Mouse (Mus musculus): ENCODE data around the gene Plcl1.
A peak's percentile ranks its signal among the peaks of the same experiment; 100 is the strongest.
"Not testable (repeated sequence)": the region's sequence is repeated elsewhere in the genome, so short reads cannot be mapped to it uniquely, and the experiment has no call there.

Plcl1 gene

DNA sequence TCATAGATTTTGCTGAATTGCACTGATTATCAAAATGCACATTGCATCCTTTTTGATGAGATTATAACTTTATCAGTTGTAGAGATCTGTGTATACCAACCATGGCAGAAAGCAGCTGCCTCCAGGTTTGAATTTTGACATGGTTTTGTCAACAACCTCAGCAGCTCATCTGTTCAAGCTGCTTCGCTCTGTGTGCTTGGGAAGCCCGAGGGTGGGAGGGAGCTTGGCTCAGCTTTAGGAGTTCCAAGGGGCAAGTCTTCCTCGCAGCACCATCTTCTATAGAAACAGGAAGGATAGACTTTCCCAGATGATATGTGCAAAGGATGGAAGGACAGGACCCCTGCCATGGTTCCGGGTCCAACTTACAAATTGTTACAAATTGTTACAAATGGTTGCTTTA is 32.9 kb downstream of the Plcl1 start:
- DNase-seq (ENCODE audit: low spot score in 2 of 2) = no peak

DNA sequence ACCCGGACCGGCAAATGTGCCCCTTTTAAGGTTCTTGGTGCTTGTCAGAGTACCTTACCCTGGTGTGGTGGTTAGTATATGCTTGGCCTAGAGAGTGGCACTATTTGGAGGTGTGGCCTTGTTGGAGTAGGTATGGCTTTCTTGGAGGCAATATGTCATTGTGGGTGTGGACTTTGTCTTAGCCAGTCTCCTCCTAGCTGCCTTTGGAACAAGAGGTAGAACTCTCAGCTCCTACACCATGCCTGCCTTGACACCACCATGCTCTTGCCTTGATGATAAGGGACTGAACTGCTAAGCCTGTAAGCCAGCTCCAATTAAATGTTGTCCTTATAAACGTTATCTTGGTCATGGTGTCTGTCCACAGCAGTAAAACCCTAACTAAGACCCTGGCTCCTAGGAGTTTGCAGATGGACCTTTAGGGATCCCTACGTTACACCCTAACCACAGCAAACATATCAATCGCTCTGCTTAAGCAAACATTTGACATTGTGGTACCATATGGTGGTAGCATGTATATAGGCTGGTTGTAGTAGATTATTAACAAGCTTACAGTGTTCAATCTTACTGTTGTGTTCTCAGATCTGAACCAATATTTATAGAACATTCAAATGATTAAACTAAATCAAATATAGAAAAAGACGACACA is 39.4 kb downstream of the Plcl1 start:
- DNase-seq (ENCODE audit: low spot score in 2 of 2) = no peak

DNA sequence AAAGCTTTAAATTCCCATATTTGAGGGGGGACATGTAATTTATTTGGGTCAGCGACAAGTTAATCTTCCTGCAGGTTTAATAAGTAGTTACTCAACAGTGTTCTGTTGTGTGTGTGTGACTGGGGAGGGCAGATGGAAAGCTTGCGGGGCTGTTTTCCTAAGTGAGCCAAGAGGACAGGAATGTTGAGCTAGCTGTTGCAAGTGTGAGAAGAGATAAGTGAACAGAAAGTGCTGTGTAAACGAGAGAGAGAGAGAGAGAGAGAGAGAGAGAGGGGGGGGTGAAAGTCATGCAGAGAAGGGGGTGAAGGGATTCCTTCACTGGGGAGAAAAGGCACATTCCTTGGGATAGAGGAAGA is 39.9 kb downstream of the Plcl1 start:
- DNase-seq (ENCODE audit: low spot score in 2 of 2) = no peak

DNA sequence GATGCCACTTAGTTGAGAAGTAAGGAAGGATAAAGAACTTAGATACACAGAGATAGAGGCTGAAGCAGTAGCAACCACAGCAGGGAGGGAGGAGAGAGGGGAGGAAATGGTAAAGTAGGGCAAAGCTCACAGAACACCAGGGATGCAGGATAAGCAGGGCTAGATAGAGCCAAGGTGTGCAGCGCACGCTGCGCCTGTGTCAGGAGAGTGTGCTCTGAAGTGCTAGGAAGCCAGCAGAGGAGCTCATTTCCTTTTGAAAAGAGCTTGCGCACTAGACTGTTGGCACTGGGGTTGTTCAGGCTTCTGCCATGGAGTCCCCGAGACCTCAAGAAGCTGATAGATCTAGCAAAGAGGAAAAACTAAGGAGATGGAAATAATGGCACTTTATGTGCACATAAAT is 40.6 kb downstream of the Plcl1 start:
- DNase-seq (ENCODE audit: low spot score in 2 of 2) = no peak

DNA sequence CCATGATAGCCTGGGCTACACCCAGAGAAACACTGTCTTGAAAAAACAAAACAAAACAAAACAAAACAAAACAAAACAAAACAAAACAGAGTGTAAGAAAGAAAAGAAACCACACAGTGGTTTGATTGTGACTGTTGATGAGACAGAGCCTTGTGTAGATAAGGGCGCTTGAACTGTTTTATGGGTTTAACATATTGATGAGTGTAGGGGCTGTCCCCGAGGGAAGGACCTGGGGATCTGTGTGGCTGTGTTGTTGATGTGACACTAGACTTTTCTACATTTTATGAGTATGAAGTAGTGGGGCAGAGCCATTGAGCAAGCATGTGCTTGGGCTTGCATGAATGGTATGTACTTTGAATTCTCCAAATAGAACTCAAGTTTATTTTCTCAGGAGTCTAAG is 41.2 kb downstream of the Plcl1 start:
- DNase-seq (ENCODE audit: low spot score in 2 of 2) = no peak

DNA sequence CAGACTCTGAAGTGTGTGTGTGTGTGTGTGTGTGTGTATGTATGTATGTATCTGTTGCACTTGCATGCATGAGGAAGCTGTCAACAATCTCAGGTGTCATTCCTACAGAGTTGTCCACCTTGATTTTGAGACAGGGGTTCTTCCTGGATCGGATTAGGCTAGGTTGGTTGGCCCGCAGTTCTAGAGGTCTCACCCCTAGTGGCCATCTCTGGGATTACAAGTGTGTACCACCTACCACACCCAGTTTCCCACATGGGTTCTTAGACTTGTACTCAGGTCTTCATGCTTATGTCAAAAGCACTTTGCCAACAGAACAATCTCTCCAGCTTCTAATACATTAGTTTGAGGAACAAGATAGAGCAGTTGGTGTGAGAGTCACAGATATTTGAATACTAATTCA is 41.9 kb downstream of the Plcl1 start:
- no peak for DNase-seq (ENCODE audit: low spot score in 2 of 2)

DNA sequence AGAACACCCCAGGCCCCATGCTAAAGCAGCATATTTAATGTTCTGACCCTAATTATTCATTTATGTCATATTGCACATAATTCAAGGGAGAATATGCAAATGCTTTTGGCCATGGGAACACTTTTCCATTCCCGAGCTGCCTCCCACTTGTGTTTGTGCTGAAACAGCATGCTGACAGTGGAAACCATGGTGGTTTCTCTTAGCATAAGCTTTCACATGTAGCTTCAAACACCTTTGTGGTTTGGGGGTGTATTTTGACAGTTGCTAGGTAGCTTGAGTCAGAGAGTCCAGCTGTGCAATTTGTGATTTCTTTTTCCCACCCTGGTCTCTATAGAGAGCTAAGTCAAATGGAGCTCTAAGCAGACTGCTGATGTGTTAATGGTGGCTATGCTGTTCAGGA is 42.4 kb downstream of the Plcl1 start:
- no peak for DNase-seq (ENCODE audit: low spot score in 2 of 2)

DNA sequence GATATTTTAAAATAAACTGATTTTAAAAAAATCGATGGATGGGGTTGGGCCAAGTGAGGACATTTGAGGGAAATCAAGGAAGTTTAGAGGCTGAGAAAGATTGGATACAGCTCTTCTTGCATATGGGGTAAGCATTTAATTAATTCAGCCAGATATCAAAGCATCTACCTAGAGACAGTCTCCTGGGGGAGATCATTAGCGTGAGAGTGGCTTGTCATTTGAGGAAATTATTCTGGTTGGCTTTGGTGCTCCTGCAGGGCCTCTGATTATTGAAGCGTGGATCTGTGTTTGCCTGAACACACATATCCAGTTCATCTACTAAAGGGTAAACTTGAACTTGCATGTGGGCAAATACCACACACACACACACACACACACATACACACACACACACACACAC is 44.1 kb downstream of the Plcl1 start:
- DNase-seq (ENCODE audit: low spot score in 2 of 2) = no peak

DNA sequence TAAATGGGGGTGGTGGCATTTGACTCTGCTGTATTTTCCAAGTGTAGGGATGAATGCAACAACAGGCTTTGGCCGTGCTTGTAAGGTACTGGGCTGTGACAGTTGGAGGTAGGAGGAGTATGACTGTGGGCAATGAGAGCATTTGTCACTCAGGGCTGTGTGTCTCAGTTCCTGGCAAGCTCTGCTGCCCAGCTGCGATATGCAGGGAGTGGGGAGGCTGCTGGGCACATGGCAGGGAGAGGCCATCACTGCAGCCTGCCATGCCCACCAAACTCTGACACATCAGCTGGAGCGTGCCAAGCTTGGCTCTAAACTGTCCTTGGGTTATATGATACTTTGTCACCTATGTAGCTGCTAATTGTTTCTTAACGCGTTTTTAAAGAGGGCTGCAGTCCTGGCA is 48.4 kb downstream of the Plcl1 start:
- DNase-seq (ENCODE audit: low spot score in 2 of 2) = no peak

DNA sequence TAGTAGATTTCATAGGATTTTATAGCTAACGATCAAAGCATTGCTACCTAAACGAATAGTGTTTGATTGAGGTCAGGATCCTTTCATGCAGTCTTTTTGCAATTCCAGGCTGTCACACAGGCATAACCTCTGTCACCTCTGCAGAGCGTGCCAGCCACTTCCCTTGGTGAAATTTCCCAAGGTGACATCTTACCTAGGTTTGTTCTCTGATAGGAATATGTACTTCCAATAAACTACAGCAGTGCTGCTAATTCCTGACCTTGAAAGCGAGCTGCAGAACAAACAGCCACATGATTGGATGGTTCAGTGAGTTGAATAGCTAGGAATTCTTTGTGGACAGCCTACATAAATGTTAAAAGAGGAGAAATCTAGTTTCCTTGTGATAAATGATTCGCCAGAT is 56.6 kb downstream of the Plcl1 start:
- no peak for DNase-seq (ENCODE audit: low spot score in 2 of 2)

DNA sequence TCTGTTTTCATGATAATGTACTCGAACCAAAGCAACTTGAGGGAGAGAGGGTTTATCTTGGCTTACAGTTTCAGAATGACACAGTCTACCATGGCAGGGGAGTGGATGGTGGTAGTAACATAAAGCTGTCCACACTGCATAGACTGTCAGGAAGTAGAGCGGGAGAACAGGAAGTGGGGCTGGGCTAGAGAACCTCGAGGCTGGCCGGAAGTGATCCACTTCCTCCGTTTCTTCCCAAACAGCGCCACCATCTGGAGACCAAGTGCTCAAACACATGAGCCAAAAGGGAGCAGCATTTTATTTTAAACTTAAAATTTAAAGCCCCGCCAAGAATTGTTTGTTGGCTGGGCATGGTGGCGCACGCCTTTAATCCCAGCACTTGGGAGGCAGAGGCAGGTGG is 68.0 kb downstream of the Plcl1 start:
- no peak for DNase-seq (ENCODE audit: low spot score in 2 of 2)

DNA sequence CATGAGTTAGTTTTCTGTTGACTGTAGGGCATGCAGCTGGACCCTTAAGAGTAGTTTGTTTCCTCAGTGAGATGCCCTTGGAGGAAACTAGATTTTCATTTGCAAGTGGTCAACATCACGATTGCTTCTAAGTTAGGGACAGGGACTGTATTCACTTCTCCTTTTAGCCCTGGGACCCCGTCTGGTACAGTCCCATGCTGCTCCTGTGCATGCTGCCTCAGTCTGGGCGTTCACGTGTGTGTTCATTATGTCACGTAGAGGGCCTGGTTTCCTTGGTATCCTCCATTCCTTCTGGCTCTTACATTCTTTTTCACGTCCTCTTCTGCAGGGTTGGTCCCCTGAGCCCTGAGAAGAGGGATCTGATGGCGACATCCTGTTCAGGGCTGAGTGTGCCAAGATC is 69.3 kb downstream of the Plcl1 start:
- no peak for DNase-seq (ENCODE audit: low spot score in 2 of 2)

DNA sequence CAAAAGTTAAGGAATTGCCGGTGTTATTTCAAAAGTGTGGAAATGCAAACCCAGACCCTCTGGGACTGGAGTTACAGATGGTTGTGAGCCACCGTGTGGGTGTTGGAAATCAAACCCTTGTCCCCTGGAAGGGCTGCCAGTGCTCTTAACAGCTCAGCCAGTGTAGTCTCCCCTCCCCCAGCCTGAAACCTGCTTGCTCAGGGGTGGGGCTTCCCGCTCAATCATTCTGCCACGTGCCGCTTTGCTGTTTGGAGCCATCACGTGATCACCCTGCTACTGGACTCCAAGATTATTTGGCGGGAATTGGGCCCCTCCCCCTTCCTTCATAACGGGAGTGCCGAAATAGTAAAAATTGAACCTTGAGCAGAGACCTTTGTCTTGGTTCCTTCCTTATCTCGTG is 81.7 kb downstream of the Plcl1 start:
- not testable (repeated sequence) for DNase-seq (ENCODE audit: low spot score in 2 of 2)

DNA sequence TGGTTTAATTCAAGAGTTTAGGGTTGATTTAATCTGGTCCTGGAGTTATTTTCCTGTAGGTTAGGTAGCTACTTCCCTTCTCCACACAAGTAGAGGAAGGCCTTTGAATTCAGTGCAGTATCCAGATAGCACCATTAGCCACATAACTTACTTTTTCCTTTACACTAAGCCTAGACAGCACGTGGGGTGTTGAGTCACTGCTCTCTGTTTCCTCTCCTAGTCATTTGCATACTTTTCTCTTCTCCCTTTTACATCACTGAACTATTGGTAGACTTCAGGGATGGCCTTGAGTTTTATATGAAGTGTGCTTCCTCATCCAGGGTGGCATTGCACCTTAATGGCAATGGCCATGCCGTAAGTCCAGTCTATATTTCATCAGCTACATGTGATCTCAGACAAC is 82.5 kb downstream of the Plcl1 start:
- DNase-seq (ENCODE audit: low spot score in 2 of 2) = no peak

DNA sequence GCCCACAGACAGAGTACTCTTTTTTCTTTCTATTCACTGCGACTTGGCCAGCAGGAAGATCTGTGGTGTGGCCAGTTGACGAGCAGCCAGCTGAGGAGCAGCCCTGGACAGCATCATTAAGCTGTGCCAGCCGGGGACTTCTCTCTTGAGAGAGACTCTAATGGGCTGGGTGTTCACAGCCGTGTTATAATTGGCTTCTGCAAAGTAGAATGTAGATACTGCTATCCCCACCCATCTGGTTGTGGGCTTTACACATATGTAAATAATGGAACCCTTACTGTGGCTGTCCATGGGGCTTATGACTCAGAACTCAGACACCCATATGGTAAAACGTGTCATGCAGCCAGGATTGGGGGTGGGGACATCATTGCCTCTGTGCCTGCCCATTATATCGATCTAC is 83.6 kb downstream of the Plcl1 start:
- DNase-seq (ENCODE audit: low spot score in 2 of 2) = peak; percentile 14 to 20

DNA sequence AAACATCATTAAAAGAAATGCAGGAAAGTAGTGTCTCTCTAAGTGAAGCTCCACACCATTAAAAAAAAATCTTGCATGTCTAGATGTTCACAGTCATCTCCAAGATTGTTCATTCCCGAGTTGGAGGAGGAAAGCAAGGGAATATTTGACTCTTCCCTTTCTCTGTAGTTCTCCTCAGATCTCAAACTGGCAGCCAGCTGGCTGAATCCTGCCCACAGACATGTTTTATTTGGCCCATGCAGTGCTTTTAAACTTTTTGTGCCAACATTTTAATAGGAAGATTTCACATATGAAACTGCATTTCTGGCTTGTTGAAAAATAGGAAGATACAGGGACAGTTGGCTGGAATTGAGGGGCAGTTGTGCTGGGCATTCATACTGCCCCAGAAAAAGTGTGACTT is 94.2 kb downstream of the Plcl1 start:
- DNase-seq (ENCODE audit: low spot score in 2 of 2) = peak in 1 of 2 experiments; percentile 21

DNA sequence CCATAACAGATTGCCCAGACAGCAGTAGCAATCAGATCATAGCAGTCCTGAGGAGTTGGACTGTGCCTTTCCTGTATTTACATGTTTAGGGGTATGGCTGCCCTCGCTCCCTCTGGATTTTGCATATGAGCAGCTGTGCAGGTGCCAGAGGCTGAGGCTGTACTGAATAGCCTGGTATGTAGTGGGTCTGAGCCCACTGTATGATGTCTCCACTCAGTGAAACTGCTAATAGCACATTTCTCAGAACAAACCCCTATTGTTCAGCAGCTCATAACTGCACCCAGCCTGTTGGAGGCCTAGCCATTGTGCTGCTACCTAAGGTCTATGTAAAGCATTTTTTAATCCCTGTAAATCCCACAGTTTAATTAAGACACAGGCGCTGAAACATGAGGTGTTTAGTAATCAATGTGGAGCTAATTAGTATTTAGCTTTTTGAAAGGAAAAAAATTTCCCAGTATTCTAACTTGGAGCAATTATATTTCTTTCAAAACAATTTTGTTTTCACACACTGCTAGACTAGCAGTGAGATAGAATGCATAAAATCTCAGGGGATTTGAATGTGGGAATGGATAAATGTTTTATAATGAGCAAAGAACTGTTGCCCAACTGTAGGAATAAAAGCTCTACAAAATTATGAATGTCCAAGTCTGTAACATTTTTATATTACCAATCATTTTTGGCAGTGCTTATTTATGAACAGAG is 95.4 kb downstream of the Plcl1 start:
- DNase-seq (ENCODE audit: low spot score in 2 of 2) = no peak

DNA sequence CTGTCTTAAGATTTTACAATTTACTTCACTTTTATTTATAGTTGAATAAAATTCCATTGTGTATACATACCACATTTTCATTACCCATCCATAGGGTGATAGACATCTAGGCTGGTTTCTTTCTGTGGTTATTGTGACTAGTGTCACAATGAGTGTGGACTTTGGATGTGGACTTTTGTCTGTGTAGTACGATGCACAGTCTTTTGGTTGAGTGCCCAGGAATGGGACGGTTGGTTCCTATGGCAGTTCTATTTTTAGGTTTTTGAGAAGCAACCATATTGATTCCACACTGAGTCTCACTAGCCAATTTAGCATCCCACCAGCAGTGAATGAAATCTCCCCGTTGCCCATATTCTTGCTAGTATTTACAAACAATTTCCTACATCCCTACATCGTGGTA is 100.1 kb downstream of the Plcl1 start:
- DNase-seq (ENCODE audit: low spot score in 2 of 2) = no peak

DNA sequence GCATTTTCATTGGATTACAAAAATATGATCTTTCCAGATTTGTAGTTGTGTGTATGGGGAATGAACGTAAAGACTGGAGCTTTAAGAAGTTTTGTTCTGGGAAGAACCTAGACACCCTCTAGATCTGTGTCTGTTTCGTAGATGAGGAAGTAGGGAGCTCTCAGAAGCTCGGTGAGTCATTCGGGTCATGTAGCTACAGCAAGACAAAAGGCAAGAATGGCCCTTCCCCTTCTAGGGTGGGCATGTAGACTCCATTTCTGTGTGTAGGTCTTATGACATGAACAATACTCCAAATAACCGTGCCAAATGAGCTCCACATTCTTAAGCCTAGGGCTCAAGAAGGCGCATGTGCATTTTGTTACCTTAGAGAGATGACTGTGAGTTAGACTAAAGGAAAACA is 101.3 kb downstream of the Plcl1 start:
- DNase-seq (ENCODE audit: low spot score in 2 of 2) = no peak

DNA sequence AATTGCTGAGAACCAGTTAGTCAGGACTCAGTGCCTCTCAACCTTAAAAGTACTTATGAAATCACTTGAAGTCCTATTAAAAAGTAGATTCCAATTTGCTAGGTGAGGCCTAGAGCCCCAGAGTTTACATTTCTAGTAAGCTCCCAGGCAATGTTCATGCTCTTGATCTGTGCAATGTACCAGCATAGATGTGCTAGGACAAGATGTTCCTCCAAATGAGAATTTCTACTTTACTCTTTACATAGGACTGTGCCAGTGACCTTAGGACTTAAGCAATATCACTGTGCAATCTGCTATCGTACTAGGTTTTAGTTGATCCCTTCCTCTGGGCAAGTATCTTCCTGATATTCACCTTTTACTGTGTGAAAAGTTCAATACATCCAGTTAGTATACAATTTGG is 103.9 kb downstream of the Plcl1 start:
- DNase-seq (ENCODE audit: low spot score in 2 of 2) = no peak

DNA sequence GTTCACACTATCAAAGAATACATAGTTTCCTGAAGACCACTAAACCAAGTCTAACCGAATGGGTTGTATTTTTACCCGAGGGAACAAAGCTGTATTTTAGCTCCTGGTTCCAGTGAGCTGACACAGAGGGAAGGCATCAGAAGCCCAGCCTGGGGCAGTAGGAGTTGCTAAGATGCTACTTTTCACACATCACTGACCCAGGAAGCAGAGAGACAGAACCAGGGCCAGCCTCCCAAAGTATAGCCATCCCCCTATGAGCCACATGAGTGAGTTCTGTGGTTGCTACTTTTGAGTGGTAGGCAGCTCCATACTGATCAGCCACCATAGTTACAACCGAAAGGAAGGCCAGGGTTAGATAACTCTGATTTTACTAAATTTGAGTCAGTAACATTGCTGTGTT is 106.4 kb downstream of the Plcl1 start:
- no peak for DNase-seq (ENCODE audit: low spot score in 2 of 2)

DNA sequence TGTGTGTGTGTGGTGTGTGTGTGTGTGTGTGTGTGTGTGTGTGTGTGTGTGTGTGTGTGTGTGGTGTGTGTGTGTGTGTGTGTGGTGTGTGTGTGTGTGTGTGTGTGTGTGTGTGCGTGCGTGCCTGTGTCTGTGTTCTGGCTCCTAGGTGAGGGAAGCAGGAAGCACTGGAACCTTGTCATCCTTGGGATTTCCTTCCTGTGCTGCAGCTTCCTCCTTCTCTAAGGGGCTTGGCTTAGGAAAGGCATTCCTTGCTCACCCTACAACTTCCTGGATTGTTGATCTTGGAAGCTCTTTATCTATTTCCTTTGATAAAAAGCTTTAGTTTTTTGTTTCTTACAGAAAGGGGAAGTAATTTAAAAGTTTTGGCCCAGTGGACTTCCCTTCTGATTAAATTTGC is 107.1 kb downstream of the Plcl1 start:
- not testable (repeated sequence) for DNase-seq (ENCODE audit: low spot score in 2 of 2)

DNA sequence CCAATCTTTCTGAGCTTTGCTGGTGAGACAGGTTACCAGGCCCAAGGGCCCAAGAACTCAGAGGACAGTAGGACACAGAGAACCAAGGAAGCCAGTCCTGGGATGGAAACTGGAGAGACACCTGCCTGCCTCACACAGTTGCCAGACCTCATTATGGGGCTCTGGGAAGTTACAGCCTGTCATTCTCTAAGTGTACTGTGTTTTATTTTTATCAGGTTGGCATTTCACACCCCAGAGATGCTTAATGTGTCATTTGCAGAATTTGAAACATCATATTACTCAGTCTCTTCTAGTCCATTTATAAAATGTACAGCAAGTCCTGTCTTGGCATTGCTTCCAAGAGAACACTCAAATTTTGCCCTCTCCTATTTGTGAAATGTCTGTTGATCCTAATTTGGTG is 111.5 kb downstream of the Plcl1 start:
- no peak for DNase-seq (ENCODE audit: low spot score in 2 of 2)

DNA sequence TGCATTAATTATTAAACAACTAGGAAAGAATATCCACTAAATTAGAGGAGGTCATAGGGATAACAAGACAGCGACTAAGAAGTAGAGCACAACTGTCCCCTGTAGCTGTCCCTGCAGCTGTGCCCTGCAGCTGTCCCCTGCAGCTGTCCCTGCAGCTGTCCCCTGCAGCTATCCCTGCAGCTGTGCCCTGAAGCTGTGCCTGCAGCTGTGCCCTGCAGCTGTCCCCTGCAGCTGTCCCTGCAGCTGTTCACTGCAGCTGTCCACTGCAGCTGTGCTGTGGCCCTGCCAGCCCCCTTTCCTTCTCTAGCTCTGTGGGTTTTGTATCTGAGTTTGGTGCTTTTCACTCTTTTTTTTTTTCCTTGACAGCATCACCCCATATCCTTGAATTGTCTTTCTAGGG is 118.2 kb downstream of the Plcl1 start:
- DNase-seq (ENCODE audit: low spot score in 2 of 2) = no peak
